8 mouse cellular contexts compared by ENCODE assay signal in the genomic region with DNA sequence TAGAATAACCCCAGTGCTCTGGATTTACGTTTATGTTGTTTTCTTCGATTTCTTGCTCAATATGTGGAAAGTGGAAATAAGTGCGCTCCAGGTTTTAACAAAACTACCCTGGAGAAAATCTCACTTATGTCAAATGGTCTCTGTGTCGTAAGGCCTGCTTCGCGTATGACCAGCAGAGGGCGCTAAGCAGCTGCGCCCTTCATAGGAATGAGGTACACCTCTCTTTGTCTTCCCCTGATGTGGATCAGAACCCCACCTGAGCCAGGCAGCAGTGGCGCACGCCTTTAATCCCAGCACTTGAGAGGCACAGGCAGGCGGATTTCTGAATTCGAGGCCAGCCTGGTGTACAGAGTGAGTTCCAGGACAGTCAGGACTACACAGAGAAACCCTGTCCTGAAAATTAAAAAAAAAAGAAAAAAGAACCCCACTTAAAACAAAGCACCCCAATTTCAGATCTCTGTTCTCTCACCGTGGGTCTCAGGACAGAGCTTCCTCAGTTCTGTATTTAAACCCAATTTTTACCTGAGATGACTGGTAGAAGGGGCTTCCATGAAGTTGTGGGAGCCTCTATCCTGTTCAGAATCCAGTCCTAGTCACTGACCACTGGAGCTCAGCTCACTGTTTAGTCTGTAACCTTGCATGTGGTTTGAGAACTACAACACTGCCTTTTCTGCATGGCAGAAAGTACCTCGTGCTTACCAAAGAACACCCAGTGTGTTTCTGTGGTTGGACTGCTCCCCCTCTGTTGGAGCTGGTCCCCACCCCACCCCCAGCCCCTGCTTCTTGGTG. TPM values are rescaled to one million over a fixed set of nuclear protein-coding genes. Genes with fewer than 3 reads are reported as not detected.
DNase-seq lines count a peak whose midpoint lies in the region; ATAC-seq and TF ChIP-seq lines count a peak whose summit lies in the region.

No protein-coding gene starts in this region.

- no peaks in the 10 kb centered on the region for H3K9me3 ChIP-seq in heart, embryonic 12.5 days (replicated peaks)
- no peaks in the 10 kb centered on the region for H3K9me3 ChIP-seq in forebrain, embryonic 11.5 days (ENCODE audit: control insufficient read depth, low read length)
- no peaks in the 10 kb centered on the region for H3K9me3 ChIP-seq in hindbrain, postnatal 0 days (ENCODE audit: low read length)
- no peaks in the 10 kb centered on the region for H3K9me3 ChIP-seq in midbrain, embryonic 16.5 days (replicated peaks; ENCODE audit: control insufficient read depth, low read length, poor library complexity, severe bottlenecking)

- intact Hi-C loops in left cerebral cortex, postnatal 4 days (cut with DNase I) = no loop called here

- H3K27ac ChIP-seq in heart, embryonic 12.5 days (ENCODE audit: poor library complexity, severe bottlenecking) = no peak overlapping the region
- no peak overlapping the region for H3K27ac ChIP-seq in bone marrow macrophage, adult 2 months (ENCODE audit: insufficient read depth, low read depth, low read length)
- H3K27ac ChIP-seq in forebrain, embryonic 11.5 days (ENCODE audit: low read depth, low read length) = no peak overlapping the region
- no peak overlapping the region for H3K27ac ChIP-seq in hindbrain, postnatal 0 days
- H3K27ac ChIP-seq in midbrain, embryonic 16.5 days (ENCODE audit: low read length) = no peak overlapping the region

- no peak for ATAC-seq in heart, embryonic 12.5 days (ENCODE audit: insufficient number of reproducible peaks, low FRiP score)
- ATAC-seq in forebrain, embryonic 11.5 days (replicated peaks; ENCODE audit: low FRiP score) = peak; percentile 93
- ATAC-seq in hindbrain, postnatal 0 days = peak; percentile 73
- peak; percentile 93 for ATAC-seq in midbrain, embryonic 16.5 days

- no peak overlapping the region for H3K9ac ChIP-seq in heart, embryonic 12.5 days
- H3K9ac ChIP-seq in forebrain, embryonic 11.5 days (ENCODE audit: low read length) = no peak overlapping the region; the same call in 1 of the 2 replicates
- H3K9ac ChIP-seq in hindbrain, postnatal 0 days (replicated peaks; ENCODE audit: low read length) = no peak overlapping the region
- H3K9ac ChIP-seq in midbrain, embryonic 16.5 days (ENCODE audit: low read depth, low read length) = no peak overlapping the region

- H3K27me3 ChIP-seq in heart, embryonic 12.5 days (replicated peaks) = no peaks in the 10 kb centered on the region
- H3K27me3 ChIP-seq in forebrain, embryonic 11.5 days (ENCODE audit: control insufficient read depth, insufficient read depth, low read length) = no peaks in the 10 kb centered on the region
- H3K27me3 ChIP-seq in hindbrain, postnatal 0 days (ENCODE audit: insufficient read depth, low read length) = no peaks in the 10 kb centered on the region
- H3K27me3 ChIP-seq in midbrain, embryonic 16.5 days (ENCODE audit: control insufficient read depth, insufficient read depth, low read depth, low read length) = no peaks in the 10 kb centered on the region

- no peak for TF ChIP-seq POLR2A in bone marrow macrophage, adult 2 months (IDR thresholded peaks at IDR 0.05; ENCODE audit: borderline replicate concordance, low read depth, low read length)

- H3K4me2 ChIP-seq in heart, embryonic 12.5 days = peak overlapping the region; percentile 37
- H3K4me2 ChIP-seq in forebrain, embryonic 11.5 days (ENCODE audit: low read depth, low read length, severe bottlenecking) = no peak overlapping the region
- 0 out of 2 replicates have a peak overlapping the region, but pooled peaks have one; percentile 18 for H3K4me2 ChIP-seq in hindbrain, postnatal 0 days (ENCODE audit: low read depth, low read length)
- H3K4me2 ChIP-seq in midbrain, embryonic 16.5 days (ENCODE audit: low read length) = peak overlapping the region; percentile 38

- no peak overlapping the region for H3K4me3 ChIP-seq in heart, embryonic 12.5 days
- no peak overlapping the region for H3K4me3 ChIP-seq in bone marrow macrophage, adult 2 months (ENCODE audit: insufficient read depth, low read length)
- H3K4me3 ChIP-seq in forebrain, embryonic 11.5 days (ENCODE audit: low read depth, low read length) = no peak overlapping the region
- no peak overlapping the region for H3K4me3 ChIP-seq in hindbrain, postnatal 0 days (ENCODE audit: low read length)
- H3K4me3 ChIP-seq in midbrain, embryonic 16.5 days (ENCODE audit: low read depth, low read length) = no peak overlapping the region

- DNase-seq in heart, adult 11 months = no peak
- peak; percentile 83 for DNase-seq in forebrain, embryonic 11.5 days (ENCODE audit: low spot score)
- DNase-seq in hindbrain, postnatal 0 days (ENCODE audit: low spot score) = peak; percentile 72
- DNase-seq in left cerebral cortex, postnatal 4 days = peak; percentile 29
- DNase-seq in testis, postnatal 14 days (ENCODE audit: low spot score) = peak; percentile 21

- TF ChIP-seq CTCF in bone marrow macrophage, adult 2 months (IDR thresholded peaks at IDR 0.05; ENCODE audit: low read depth, low read length) = peak; percentile 91
- TF ChIP-seq CTCF in hindbrain, postnatal 0 days (IDR thresholded peaks at IDR 0.05; ENCODE audit: low read depth) = peak; percentile 89

- no peaks in the 10 kb centered on the region for H3K4me1 ChIP-seq in heart, embryonic 12.5 days (replicated peaks)
- no peaks in the 10 kb centered on the region for H3K4me1 ChIP-seq in bone marrow macrophage, adult 2 months (ENCODE audit: control insufficient read depth, insufficient read depth, low read length)
- H3K4me1 ChIP-seq in forebrain, embryonic 11.5 days (replicated peaks; ENCODE audit: control insufficient read depth, insufficient read depth, low read length) = no peaks in the 10 kb centered on the region
- no peaks in the 10 kb centered on the region for H3K4me1 ChIP-seq in hindbrain, postnatal 0 days (ENCODE audit: insufficient read depth, low read length)
- no peaks in the 10 kb centered on the region for H3K4me1 ChIP-seq in midbrain, embryonic 16.5 days (ENCODE audit: control insufficient read depth, insufficient read depth, low read length)

- H3K36me3 ChIP-seq in heart, embryonic 12.5 days = no peaks in the 10 kb centered on the region
- H3K36me3 ChIP-seq in forebrain, embryonic 11.5 days (ENCODE audit: control insufficient read depth, insufficient read depth, low read length) = no peaks in the 10 kb centered on the region
- no peaks in the 10 kb centered on the region for H3K36me3 ChIP-seq in hindbrain, postnatal 0 days (ENCODE audit: insufficient read depth, low read length)
- H3K36me3 ChIP-seq in midbrain, embryonic 16.5 days (ENCODE audit: control insufficient read depth, insufficient read depth, low read length) = no peaks in the 10 kb centered on the region

- 18% methylated on average over 14 of the region's 14 CpGs for whole genome bisulfite sequencing in heart, embryonic 12.5 days
- WGBS in forebrain, embryonic 11.5 days = 23% methylated on average over 14 of the region's 14 CpGs
- WGBS in hindbrain, postnatal 0 days = 22% methylated on average over 14 of the region's 14 CpGs
- WGBS in midbrain, embryonic 16.5 days = 25% methylated on average over 14 of the region's 14 CpGs

RNA-seq across cellular contexts. Expression of a gene that starts 33.3 kb away (rescaled TPM):
- polyA plus RNA-seq in heart, embryonic 12.5 days (2016; fragmentation: Nextera tagmentation; extraction: Ambion mirVana) = 0.18 TPM in 1 of 2 replicates, not detected in the other
- not detected in 2 replicates for polyA plus RNA-seq in bone marrow macrophage, adult 2 months (2012; ENCODE audit: insufficient read depth, insufficient read length, missing spikeins)
- not detected in 2 replicates for polyA plus RNA-seq in forebrain, embryonic 11.5 days (2014; fragmentation: Nextera tagmentation; extraction: Ambion mirVana)
- total RNA-seq in hindbrain, postnatal 0 days (2014; rRNA removed) = 0.40 and 0.78 TPM in 2 replicates
- 0.05 and 0.21 TPM in 2 replicates for polyA plus RNA-seq in hindbrain, postnatal 0 days (2015; fragmentation: Nextera tagmentation; extraction: Ambion mirVana)
- under 1 TPM; 0.36 to 0.56 TPM for total RNA-seq in left cerebral cortex, postnatal 4 days (2021)
- polyA plus RNA-seq in midbrain, embryonic 16.5 days (2015; fragmentation: Nextera tagmentation; extraction: Ambion mirVana) = 0.27 and 0.36 TPM in 2 replicates

RNA-seq across cellular contexts. Expression of a gene that starts 47.6 kb away (rescaled TPM):
- polyA plus RNA-seq in heart, embryonic 12.5 days (2016; fragmentation: Nextera tagmentation; extraction: Ambion mirVana) = not detected in 2 replicates
- polyA plus RNA-seq in bone marrow macrophage, adult 2 months (2012; ENCODE audit: insufficient read depth, insufficient read length, missing spikeins) = not detected in 2 replicates
- polyA plus RNA-seq in forebrain, embryonic 11.5 days (2014; fragmentation: Nextera tagmentation; extraction: Ambion mirVana) = not detected in 2 replicates
- 0.11 TPM in 1 of 2 replicates, not detected in the other for total RNA-seq in hindbrain, postnatal 0 days (2014; rRNA removed)
- polyA plus RNA-seq in hindbrain, postnatal 0 days (2015; fragmentation: Nextera tagmentation; extraction: Ambion mirVana) = 0.11 TPM in 1 of 2 replicates, not detected in the other
- total RNA-seq in left cerebral cortex, postnatal 4 days (2021) = not detected
- polyA plus RNA-seq in midbrain, embryonic 16.5 days (2015; fragmentation: Nextera tagmentation; extraction: Ambion mirVana) = 0.32 and 0.36 TPM in 2 replicates
